Mouse (Mus musculus) brown adipose tissue, adult 24 weeks (tissue): ENCODE measurements around the gene Nhlrc4. TPM values are rescaled to one million over a fixed set of nuclear protein-coding genes. Genes with fewer than 3 reads are reported as not detected.

Source experiments
- H3K27ac ChIP-seq: fragments of 200-500 bp; replicated peaks from 2 replicates; pipeline ENCODE4 v1.5.1; 2012; ENCODE audit warnings: low read depth, mild to moderate bottlenecking, low read length
- H3K4me1 ChIP-seq: fragments of 200-500 bp; 2 replicates; pipeline ENCODE4 v1.6.1; 2012; ENCODE audit warnings: low read length, mixed read lengths; ENCODE audit not compliant: control insufficient read depth, insufficient read depth, insufficient read length
- H3K4me3 ChIP-seq: fragments of 200-500 bp; 2 replicates; pipeline ENCODE4 v1.5.1; 2012; ENCODE audit warnings: low read depth, mild to moderate bottlenecking, low read length, moderate library complexity; ENCODE audit not compliant: insufficient read depth
- polyA plus RNA-seq: library from polyadenylated mRNA; stranded (reverse); fragments of >200 nt; gene quantifications from 2 replicates; pipeline ENCODE4 v1.2.4, GENCODE M21; 2012; ENCODE audit not compliant: missing spikeins, insufficient read depth, insufficient read length

Gene Nhlrc4
- polyA plus RNA-seq, result not detected in 2 replicates

- Histone ChIP-seq H3K4me1 (peaks cover 10% of the 10 kb centered on the region), H3K27ac (no peak within 1 kb of the TSS), H3K4me3 (no peak within 1 kb of the TSS)
Measured at GRCm38 (mm10) chr17:25944366-25945163, at the start of gene Nhlrc4, which contains the start of gene Pigq. Gene Nhlrc4 (minus strand): TSS chr17:25944961. Gene Pigq (minus strand): TSS chr17:25944936.

DNA sequence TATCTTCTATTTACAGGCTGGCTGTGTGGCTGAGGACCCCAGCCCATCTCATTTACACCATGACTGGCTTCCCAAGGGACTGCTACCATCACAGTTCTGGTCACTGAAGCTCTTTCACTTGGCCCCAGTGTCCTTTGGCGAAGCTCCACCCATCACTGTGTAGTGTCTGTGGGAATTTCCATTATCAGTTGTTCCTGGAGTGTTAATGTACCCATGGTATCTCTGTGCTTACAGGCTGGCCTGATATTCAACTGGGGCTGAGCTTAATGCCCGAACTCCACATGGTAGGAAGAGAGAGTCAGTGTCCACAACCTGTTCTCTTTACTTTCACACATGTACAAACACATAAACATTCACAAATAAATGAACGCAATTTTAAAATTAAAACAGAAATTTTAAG lies 48.7 kb upstream of the Nhlrc4 start:
- Histone ChIP-seq H3K4me3 (no peak overlapping the region), H3K27ac (no peak overlapping the region), H3K4me1 (no peaks in the 10 kb centered on the region)

DNA sequence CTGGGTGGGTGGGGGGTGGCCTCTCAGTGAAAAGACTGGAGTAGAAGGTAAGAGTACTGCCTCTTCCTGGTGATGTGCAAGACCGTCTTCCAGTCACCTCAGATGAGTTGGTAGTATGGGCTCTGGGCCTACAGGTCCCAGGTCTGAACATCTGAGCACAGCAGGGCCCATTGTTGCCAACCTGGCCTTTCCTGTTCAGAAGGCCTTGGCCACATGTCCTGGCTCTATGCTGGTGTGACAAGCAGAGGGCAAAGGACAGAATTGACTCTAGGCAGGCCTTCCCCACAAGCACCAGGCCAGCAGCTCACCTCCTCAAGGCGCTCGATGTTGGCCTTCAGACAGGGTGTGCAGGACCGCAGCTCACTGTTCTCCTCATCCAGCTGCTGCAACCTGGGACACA lies 47.5 kb upstream of the Nhlrc4 start:
- no peak overlapping the region for H3K27ac ChIP-seq
- H3K4me3 ChIP-seq, result no peak overlapping the region
- H3K4me1 ChIP-seq, result no peaks in the 10 kb centered on the region

GRCm38 (mm10) chr17:25990331-25990730 lies 45.6 kb upstream of the Nhlrc4 start:
- Histone ChIP-seq H3K27ac (no peak overlapping the region), H3K4me3 (no peak overlapping the region), H3K4me1 (no peaks in the 10 kb centered on the region)

DNA sequence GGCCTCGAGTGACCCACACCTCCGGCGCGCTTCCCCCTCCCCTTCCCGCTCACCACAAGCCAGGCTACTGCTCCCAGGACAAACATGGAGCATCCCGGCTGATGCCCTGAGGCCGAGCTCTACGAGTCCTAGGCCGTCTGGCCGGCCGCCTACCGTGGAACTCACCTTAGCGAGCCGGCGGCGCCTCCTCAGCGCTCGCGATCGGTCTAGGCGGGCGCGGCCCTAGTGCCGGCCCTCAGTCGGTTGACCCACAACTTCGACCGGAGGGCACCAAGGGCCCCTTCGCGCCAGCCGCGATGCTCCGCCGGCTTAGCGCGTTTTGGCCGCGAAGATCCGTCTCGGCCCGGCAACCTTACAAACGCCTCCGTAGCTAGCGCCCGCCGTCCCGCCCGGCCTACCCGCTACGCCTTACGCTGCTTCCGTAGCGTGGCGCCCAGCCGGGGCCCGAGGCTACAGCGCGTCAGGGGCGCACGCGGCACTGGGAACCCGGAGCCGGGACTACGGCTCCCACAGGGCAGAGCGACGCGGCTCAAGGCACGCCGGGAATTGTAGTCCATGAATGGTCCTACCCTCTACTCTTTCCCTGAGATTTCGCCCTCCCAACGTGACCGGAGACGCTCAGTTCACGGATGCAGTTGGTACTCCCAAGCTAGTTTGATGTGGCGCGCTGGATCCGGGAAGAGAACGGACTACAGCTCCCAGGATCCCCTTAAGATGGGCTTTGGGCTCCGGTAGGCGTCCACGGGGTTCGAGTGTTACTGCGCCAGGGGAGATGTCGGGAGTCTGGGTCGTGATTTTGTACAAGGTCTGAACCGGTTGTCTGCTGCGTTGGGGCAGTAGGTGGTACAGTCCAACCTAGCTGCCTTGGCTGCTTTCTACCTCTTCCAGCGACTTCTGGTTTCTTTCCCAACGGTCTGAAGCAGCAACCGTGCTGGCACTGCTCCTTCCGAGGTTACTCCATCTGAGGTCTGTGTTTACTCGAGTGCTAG lies 40.8 kb upstream of the Nhlrc4 start, which contains the start of gene Capn15:
TSS of gene Capn15 (minus strand) at position 491 of the 989 bp plus-strand sequence.
- peak within 1 kb of the TSS; percentile 82 for H3K4me3 ChIP-seq

GRCm38 (mm10) chr17:25984556-25985305 lies 40.0 kb upstream of the Nhlrc4 start:
- Histone ChIP-seq H3K27ac (peak overlapping the region; percentile 29; the same call in 1 of the 2 replicates), H3K4me3 (peak overlapping the region; percentile 82), H3K4me1 (peaks cover 8% of the 10 kb centered on the region; the same call in 1 of the 2 replicates)

More for the DNA sequence above, 40.8 kb upstream of the Nhlrc4 start, which contains the start of gene Capn15:
- Histone ChIP-seq H3K27ac (peak within 1 kb of the TSS; percentile 29; the same call in 1 of the 2 replicates), H3K4me1 (peaks cover 8% of the 10 kb centered on the region; the same call in 1 of the 2 replicates)

DNA sequence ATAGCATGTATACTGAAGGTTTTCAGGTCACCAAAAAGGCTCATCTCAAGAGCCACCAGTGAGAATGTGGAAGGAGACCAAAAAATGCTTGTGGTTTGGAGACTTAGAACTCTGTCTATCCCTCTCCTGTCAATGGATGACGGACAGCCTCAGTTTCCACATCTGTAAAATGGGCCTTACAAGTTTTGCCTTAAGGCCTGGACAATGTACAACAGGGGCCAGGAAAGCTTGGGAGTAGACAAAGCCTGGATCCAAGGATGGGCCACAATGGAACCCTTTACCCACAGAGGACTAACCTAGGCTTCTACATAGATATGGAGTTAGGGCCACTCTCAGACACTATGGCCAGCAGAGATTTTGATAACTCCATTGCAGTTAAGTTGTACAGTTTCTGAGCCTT lies 39.3 kb upstream of the Nhlrc4 start:
- Histone ChIP-seq H3K27ac (no peak overlapping the region), H3K4me3 (0 out of 2 replicates have a peak overlapping the region, but pooled peaks have one; percentile 82), H3K4me1 (peaks cover 8% of the 10 kb centered on the region; the same call in 1 of the 2 replicates)

GRCm38 (mm10) chr17:25982913-25983312 lies 38.2 kb upstream of the Nhlrc4 start:
- H3K27ac ChIP-seq, result no peak overlapping the region
- no peak overlapping the region for H3K4me3 ChIP-seq
- H3K4me1 ChIP-seq, result peaks cover 8% of the 10 kb centered on the region; the same call in 1 of the 2 replicates

- no peak overlapping the region for H3K4me3 ChIP-seq
- peaks cover 8% of the 10 kb centered on the region; the same call in 1 of the 2 replicates for H3K4me1 ChIP-seq
- H3K27ac ChIP-seq, result no peak overlapping the region
Measured at GRCm38 (mm10) chr17:25980854-25981253, 36.1 kb upstream of the Nhlrc4 start.

GRCm38 (mm10) chr17:25979829-25980738 lies 35.3 kb upstream of the Nhlrc4 start:
- Histone ChIP-seq H3K4me3 (no peak overlapping the region), H3K27ac (no peak overlapping the region), H3K4me1 (peaks cover 8% of the 10 kb centered on the region; the same call in 1 of the 2 replicates)

GRCm38 (mm10) chr17:25970954-25971707 lies 26.4 kb upstream of the Nhlrc4 start:
- Histone ChIP-seq H3K27ac (no peak overlapping the region), H3K4me3 (no peak overlapping the region), H3K4me1 (peaks cover 2% of the 10 kb centered on the region; the same call in 1 of the 2 replicates)

GRCm38 (mm10) chr17:25970448-25970847 lies 25.7 kb upstream of the Nhlrc4 start:
- Histone ChIP-seq H3K4me3 (no peak overlapping the region), H3K27ac (no peak overlapping the region), H3K4me1 (peaks cover 2% of the 10 kb centered on the region; the same call in 1 of the 2 replicates)

DNA sequence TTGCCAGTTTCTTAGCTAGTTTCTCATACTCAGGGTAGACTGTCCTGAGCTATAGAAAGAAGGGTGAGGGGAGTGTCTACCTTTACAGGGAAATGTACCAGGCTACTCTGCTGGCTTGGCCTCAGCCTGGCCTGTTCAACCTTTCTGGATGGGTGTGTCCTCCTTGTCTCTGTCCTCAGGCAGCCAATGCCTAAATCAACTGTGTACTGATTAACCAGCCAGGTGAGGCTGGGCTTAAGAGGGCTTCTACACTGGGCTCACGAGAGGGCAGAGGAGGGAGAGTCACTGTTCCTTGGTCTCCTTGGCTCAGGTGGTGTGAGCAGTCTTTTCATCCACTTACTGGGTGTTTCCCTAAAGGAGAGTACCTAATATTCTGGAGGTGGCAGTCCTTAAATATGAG lies 23.4 kb upstream of the Nhlrc4 start:
- H3K27ac ChIP-seq, result no peak overlapping the region
- no peaks in the 10 kb centered on the region; the same call in 1 of the 2 replicates for H3K4me1 ChIP-seq
- no peak overlapping the region for H3K4me3 ChIP-seq
